Mouse (Mus musculus): ENCODE measurements at regions not wholly inside any gene's neighbourhood (a gene's known extent, or its start where the extent isn't known, plus 50 kb on each side); places are given as distances from the start of the nearest gene placed in this dataset.
A peak's percentile ranks its signal among the peaks of the same experiment; 100 is the strongest.

- DNase-seq = no peak
Measured at GRCm38 (mm10) chr6:32739162-32739745, 151.3 kb upstream of the Plxna4 start.

GRCm38 (mm10) chr6:32728706-32729105, 140.7 kb upstream of the Plxna4 start:
- no peak for DNase-seq

- DNase-seq = no peak
Measured at GRCm38 (mm10) chr6:32726571-32726970, 138.6 kb upstream of the Plxna4 start.

GRCm38 (mm10) chr6:32717860-32718259, 129.9 kb upstream of the Plxna4 start:
- DNase-seq = no peak

GRCm38 (mm10) chr6:32715137-32715536, 127.1 kb upstream of the Plxna4 start:
- no peak for DNase-seq

GRCm38 (mm10) chr6:32710208-32710607, 122.2 kb upstream of the Plxna4 start:
- no peak for DNase-seq

GRCm38 (mm10) chr6:32709566-32709965, 121.6 kb upstream of the Plxna4 start:
- no peak for DNase-seq

GRCm38 (mm10) chr6:32707417-32707816, 119.4 kb upstream of the Plxna4 start:
- no peak for DNase-seq

- no peak for DNase-seq
Measured at GRCm38 (mm10) chr6:32706376-32706775, 118.4 kb upstream of the Plxna4 start.

GRCm38 (mm10) chr6:32703466-32703865, 115.5 kb upstream of the Plxna4 start:
- no peak for DNase-seq

GRCm38 (mm10) chr6:32702245-32702791, 114.3 kb upstream of the Plxna4 start:
- DNase-seq = peak; percentile 87

GRCm38 (mm10) chr6:32699811-32700210, 111.8 kb upstream of the Plxna4 start:
- no peak for DNase-seq

GRCm38 (mm10) chr6:32697771-32698270, 109.8 kb upstream of the Plxna4 start:
- DNase-seq = peak; percentile 32

- no peak for DNase-seq
Measured at GRCm38 (mm10) chr6:32696037-32696436, 108.0 kb upstream of the Plxna4 start.

GRCm38 (mm10) chr6:32672552-32672951, 84.6 kb upstream of the Plxna4 start:
- DNase-seq = no peak

- DNase-seq = no peak
Measured at GRCm38 (mm10) chr6:32659743-32660142, 71.8 kb upstream of the Plxna4 start.

- no peak for DNase-seq
Measured at GRCm38 (mm10) chr6:32657378-32657777, 69.4 kb upstream of the Plxna4 start.

- DNase-seq = no peak
Measured at GRCm38 (mm10) chr6:32654188-32654587, 66.2 kb upstream of the Plxna4 start.

- DNase-seq = no peak
Measured at GRCm38 (mm10) chr6:32644016-32644415, 56.0 kb upstream of the Plxna4 start.

GRCm38 (mm10) chr6:32638843-32639242, 50.9 kb upstream of the Plxna4 start:
- no peak for DNase-seq

Data from cerebellum, adult 9-11 months (tissue).